Mouse (Mus musculus) c-Kit-negative CD71-positive TER-119-positive erythroid progenitor cells, embryonic 14.5 days (primary cell): ENCODE results near the gene Hspa1l.
A peak's percentile ranks its signal among the peaks of the same experiment; 100 is the strongest.
"Not testable (repeated sequence)": the region's sequence is repeated elsewhere in the genome, so short reads cannot be mapped to it uniquely, and the experiment has no call there.

ENCODE experiments used
- DNase-seq: peaks from one replicate; pipeline ENCODE4 v3.0.0-alpha.2; 2013; ENCODE audit warnings: low read depth, low spot score

The Hspa1l gene

DNA sequence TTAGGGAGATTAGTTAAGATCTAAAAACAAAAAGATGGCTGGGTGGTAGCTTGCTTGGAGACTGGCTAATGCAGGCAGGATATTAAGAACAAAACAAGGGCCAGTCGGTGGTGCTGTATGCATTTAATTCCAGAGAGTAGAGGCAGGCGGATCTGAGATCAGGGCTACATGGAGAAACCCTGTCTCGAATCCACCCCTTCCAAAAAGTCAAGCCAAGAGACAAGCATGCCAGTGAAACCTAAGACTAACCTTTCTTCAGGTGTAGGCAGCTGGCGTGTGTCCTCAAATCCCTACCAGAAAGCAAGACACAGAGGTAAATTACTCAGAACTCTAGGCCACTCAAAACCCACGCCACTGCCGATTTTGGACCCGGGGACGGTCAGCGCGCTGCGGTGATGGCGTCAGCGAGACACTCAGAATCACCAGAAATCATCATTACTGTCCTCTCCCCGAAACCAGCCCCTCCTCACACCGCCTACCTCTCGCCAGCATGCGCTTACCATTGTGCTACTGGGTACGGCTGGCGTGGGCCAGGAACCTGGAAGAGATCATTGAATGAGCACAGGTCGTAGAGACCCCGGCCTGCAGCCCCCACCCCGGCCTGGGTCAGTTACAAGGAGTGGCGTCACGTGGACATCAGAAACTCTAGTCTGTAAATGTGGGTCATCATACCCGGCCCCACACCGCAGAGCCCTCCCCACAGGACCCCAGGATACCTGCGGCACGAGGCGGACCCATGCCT is 20.7 kb upstream of the Hspa1l start:
- DNase-seq = no peak

DNA sequence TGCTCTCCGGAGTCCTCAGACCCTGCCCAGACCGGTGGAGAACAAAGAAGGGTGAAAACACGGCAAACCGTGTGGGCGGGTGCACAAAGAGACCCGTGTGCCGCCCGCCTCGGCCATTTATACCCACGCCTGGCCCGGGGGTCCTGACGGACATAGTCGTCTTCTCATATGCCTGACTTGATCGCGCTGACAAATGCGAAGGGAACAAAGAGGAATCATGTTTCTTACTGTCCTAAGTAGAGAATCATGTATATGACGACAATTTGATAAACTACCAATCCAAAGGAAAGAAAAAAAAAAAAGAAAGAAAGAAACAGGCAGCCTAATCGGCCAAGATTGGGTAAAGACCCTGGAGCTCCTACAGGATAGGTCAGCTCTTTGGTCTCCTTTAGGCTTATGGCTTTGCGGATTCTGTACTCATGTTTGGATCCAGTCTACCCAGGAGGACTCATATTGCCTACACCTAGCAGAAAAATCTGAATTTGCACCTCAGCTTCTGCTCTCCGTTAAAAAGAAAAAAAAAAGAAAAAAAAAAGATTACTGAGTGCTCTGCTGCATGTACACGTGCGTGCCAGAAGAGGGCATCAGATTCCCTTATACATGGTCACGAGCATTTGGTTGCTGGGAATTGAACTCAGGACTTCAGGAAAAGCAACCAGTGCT is 20.0 kb upstream of the Hspa1l start:
- DNase-seq = peak; percentile 69

DNA sequence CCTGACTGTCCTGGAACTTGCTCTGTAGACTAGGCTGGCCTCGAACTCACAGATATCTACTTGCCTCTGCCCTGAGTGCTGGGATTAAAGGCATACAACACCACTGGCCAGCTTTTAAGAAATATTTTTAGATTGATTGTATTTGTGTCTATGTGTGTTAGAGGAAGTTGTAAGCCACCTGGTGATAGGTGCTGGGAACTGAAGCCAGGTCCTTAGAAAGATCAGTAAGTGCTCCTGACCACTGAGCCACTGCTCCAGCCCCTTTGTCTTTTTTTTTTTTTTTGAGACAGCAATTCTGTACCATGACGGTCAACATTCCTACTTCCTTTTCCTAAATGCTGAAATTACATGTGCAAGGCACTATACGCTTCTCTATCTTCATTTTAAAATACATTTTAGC is 19.2 kb upstream of the Hspa1l start:
- DNase-seq = no peak

DNA sequence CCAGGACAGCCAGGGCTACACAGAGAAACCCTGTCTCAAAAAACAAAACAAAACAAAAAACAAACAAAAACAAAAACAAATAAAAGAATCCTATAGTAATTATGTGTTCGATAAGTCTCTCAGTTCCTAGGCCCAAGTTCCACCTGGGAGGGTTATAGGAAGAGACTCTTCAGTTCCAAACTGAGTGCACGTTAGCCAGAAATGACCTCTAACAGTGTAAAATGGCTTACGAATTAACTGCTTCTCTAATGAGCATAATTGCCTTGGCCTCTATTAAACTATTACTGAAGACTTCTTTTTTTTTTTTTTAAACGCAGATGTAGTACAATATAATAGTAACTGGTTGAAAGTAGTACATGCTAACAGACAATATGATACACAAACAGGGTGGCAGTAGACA is 18.6 kb upstream of the Hspa1l start:
- DNase-seq = no peak

DNA sequence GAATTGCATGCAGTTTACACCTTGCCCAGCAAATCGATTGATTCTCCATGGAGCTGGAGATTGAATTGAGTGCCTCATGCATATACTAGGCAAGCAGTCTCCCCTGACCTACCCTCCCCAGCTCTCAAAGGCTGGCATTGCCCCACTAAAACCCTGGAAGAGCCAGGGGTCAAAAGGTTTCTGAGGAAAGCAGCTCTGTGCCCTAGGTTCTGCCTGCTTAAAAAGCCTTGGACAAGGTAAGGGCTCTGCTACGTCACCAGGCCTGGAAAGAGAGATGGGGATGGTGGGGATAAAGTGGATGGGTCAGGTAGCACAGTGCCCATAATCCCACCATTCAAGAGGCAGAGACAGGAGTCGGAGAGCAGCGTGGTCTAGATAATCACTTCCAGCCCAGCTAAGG is 17.7 kb upstream of the Hspa1l start:
- DNase-seq = no peak

DNA sequence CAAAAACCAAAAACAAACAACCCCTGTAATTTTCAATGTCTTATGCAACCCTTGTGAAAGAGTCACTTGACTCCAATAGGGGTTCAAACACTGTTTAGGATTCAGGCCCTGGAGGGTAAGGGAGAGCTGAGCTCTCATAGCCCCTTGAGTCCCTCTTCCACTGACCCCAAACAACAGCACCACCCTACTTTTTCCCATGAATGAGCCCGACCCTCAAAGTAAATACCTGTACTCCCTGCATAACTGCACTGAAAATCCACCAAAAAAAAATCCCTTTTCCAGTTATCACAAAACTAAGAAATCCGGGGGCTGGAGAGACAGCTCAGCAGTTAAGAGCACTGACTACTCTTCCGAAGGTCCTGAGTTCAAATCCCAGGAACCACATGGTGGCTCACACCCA is 16.6 kb upstream of the Hspa1l start:
- DNase-seq = no peak

DNA sequence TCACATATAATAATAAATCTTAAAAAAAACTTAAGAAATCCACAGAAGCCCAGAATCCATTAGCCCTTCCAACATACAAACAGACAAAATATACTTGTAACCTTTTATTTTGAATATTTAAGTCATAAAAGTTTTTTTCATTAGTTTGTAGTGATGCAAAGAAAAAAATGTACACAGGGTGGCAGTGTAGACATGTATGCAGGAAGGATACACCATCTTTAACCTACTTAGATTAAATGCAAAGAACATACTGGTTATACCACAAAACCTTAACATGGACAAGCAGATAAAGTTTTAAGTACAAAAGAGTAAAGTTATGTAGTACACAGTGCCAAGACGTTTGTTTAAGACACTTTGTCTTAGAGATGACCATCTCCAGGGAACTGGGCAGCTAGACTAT is 16.2 kb upstream of the Hspa1l start:
- DNase-seq = no peak

DNA sequence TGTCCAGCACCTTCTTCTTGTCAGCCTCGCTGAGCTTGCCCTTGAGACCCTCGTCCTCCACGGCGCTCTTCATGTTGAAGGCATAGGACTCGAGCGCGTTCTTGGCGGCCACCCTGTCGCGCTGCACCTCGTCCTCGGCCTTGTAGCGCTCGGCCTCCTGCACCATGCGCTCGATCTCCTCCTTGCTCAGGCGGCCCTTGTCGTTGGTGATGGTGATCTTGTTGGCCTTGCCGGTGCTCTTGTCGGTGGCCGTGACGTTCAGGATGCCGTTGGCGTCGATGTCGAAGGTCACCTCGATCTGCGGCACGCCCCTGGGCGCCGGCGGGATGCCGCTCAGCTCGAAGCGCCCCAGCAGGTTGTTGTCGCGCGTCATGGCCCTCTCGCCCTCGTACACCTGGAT is 15.2 kb upstream of the Hspa1l start:
- not testable (repeated sequence) for DNase-seq

DNA sequence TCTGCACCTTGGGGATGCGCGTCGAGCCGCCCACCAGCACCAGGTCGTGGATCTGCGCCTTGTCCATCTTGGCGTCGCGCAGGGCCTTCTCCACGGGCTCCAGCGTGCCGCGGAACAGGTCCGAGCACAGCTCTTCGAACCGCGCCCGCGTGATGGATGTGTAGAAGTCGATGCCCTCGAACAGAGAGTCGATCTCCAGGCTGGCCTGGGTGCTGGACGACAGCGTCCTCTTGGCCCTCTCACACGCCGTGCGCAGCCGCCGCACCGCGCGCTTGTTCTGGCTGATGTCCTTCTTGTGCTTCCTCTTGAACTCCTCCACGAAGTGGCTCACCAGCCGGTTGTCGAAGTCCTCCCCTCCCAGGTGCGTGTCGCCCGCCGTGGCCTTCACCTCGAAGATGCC is 14.5 kb upstream of the Hspa1l start:
- DNase-seq = not testable (repeated sequence)

DNA sequence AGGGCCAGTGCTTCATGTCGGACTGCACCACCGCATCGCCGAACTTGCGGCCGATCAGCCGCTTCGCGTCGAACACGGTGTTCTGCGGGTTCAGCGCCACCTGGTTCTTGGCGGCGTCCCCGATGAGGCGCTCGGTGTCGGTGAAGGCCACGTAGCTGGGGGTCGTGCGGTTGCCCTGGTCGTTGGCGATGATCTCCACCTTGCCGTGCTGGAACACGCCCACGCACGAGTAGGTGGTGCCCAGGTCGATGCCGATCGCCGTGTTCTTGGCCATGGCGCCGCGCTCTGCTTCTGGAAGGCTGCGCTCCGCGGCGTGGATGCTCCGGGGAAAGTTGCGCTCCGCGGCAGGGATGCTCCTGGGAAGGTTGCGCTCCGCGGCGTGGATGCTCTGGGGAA is 13.8 kb upstream of the Hspa1l start:
- DNase-seq = not testable (repeated sequence)

DNA sequence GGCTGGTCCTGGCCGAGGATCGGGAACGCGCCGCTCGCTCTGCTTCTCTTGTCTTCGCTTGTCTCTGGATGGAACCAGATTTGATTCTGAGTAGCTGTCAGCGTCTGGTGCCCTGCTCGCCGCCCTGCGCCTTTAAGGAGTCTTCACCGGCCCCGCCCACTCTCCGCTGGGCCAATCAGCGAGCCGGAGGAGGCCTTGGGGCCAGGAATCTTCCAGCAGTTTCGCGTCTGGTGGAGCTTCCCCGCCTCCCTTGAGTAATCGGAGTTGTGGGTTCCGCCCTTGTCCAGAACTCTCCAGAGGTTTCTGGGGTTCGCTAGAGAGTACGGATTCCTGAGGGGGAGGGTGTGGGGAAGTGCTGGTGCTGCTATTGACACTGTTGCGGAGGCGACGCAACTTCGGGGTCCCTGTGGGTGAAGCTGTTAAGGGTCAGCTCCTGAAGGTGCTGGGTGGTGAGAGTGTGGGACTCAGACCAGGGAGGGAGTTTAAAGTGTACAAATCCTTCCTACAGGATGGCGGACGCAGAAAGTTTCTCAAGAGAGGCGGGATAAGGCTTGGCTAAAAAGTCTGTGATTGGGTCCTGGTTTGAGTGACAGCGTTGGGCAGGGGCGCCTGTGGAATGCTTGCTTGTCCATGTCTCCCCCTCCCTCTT is 13.2 kb upstream of the Hspa1l start, which contains the start of gene Hspa1b:
Hspa1b (minus strand) TSS at position 109 of the 649 bp plus-strand sequence.
- not testable (repeated sequence) for DNase-seq

DNA sequence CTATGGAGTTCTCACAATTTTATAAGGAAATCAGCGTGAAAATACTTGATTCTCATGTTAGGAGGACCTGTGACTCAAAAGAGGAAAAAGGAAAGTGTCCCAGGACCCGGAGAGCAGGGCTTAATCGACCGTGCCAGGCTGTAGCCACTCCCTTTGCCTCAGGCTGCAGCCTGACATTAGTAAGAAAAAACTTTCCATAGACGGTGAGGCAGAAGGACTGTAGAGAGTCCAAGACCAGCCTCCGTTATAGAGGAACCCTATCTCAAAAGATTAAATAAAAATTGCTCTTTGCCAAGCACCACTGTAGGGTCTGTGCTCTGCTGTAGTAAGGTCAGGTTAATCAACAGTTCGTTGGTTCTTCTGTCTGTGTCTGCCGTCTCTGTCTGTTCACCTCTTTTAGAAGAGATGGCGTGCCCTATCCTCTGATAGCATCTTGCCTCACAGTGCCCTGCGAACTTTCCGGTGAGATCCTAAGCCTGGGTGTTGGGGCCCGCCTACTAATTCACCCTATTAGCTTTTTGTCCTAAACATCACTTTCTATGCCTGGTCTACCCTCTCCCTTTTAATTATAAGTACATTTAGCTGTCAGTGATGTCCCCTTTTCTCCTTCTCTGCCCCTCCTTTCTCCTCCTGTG is 12.5 kb upstream of the Hspa1l start:
- DNase-seq = no peak

DNA sequence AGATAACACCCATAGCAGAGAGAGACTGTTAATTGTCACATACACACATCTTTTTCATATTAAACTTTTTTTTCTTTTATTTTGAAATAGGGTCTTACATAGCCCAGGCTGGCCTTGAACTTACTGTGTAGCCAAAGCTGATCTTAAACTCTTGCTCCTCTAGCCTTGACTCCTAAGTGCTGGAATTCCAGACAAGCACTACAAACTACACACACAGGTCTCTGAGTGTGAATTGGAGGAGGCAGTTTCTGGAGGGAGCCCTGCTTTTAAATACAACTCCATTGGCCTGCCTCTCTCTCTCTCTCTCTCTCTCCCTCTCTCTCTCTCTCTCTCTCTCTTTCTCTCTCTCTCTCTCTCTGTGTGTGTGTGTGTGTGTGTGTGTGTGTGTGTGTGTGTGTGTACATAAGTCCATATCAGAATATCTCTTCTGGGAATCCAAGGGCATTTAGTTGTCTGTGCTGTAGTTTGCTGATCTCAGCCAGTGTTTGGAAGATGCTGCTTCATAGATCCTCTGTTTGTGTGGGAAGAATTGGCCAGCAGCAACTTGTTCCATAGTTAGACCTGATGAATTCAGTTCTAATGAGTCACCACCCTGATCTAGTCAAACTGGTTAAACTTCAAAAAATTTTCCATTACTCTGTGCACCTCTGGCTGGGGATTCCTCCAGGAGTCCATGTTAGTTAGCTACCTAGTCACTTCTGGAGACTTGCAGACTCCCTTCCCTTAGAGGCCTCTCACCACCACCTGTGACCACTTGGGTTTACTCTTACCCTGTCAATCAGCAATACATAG is 11.6 kb upstream of the Hspa1l start:
- DNase-seq = no peak

DNA sequence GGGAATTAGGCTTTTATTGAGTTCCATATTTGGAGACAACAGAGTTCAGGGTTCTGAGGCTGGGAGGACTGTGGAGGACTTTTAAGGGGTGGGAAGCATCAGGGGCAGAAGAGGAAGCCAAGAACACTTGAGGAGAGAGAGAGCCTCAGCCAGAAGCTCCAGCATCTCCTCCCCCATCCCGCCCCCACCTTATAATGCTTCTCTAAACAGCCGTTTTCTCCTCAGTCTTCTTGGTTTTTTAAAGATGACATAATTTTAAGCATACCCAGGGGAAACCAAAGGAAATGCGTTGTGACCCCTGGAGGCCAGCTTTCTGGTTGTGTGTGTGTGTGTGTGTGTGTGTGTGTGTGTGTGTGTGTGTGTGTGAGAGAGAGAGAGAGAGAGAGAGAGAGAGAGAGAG is 10.4 kb upstream of the Hspa1l start:
- no peak for DNase-seq

DNA sequence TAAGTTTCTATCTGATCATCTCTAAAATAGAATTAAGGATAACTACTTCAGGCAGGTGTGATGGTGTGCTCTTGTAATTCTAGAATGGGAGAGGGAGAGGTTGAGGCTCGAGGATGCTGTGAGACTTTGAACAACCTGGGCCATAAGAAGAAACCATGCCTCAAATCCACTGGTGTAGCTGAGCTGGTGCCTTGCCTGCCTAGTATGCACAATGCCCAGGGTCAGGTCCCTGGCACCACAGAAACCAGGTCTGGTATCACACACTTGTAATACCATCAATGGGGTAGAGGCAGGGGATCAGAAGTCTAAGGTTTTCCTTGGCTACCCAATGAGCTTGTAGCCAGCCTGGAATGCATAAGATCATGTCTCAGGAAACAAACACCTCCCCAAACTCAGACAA is 9.7 kb upstream of the Hspa1l start:
- no peak for DNase-seq

DNA sequence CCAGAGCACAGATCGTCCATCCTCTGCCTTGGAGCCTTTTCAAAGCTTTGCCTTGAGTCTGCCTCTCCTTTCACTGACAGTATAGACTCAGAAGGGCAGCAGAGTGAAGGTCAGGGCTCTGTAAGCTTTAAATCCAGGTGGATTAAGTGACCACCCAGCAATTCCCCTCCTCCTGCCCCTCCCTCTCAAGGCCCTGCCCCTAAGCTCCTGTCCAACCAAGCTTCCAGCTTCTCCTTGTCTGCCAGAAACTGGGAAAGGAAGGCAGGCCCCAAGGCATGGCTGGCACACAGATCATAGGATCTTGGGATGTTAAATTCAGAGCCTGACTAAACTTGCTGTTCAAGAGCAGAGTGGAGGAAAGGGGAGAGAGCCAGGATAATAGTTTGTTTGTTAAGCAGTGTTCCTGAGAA is 7.9 kb upstream of the Hspa1l start:
- DNase-seq = no peak

DNA sequence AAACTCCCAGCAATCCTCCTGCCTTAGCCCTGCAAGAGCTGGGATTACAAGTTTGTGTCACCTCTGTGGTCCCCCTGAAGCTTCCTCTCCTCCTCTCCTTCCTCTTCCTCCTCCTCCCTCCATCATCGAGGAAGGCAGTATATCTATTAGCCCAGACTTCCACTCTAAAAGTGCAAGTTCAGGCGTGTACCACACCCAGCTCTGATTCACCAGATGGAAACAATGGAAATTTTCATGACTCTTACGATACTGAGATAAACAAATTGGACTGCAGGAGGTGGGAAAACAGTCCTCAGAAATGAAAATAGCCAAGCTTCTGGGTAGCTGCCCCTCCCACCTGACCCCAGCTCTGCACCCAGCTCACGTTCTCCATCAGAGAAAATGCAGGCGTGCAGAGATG is 6.9 kb upstream of the Hspa1l start:
- no peak for DNase-seq

DNA sequence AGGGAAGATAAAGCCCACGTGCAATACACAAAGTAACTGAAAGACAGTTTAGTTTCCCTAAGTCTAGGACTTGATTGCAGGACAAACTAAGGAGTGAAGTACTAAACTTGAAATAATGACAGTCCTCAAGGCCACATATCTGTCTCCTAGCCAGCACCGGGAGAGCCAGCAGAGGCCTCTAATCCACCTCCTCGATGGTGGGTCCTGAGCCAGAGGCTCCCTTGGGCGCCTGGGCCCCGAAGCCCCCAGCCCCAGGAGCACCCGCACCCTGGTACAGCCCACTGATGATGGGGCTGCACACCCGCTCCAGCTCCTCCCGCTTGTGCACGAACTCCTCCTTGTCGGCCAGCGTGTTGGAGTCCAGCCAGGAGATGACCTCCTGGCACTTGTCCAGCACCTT is 2.7 kb upstream of the Hspa1l start, which contains the start of gene Gm20481:
Gm20481 (plus strand) TSS at position 91 of the 400 bp plus-strand sequence.
- DNase-seq = not testable (repeated sequence)

DNA sequence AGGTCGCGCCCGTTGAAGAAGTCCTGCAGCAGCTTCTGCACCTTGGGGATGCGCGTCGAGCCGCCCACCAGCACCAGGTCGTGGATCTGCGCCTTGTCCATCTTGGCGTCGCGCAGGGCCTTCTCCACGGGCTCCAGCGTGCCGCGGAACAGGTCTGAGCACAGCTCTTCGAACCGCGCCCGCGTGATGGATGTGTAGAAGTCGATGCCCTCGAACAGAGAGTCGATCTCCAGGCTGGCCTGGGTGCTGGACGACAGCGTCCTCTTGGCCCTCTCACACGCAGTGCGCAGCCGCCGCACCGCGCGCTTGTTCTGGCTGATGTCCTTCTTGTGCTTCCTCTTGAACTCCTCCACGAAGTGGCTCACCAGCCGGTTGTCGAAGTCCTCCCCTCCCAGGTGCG is 1.7 kb upstream of the Hspa1l start:
- DNase-seq = not testable (repeated sequence)

DNA sequence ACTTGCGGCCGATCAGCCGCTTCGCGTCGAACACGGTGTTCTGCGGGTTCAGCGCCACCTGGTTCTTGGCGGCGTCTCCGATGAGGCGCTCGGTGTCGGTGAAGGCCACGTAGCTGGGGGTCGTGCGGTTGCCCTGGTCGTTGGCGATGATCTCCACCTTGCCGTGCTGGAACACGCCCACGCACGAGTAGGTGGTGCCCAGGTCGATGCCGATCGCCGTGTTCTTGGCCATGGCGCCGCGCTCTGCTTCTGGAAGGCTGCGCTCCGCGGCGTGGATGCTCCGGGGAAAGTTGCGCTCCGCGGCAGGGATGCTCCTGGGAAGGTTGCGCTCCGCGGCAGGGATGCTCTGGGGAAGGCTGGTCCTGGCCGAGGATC is 822 bp upstream of the Hspa1l start:
- DNase-seq = not testable (repeated sequence)
